In genomic region chr2:168633301-168633816, GRCm38 (mm10) we compare ENCODE assay signal across 10 mouse cellular contexts. TPM values are rescaled to one million over a fixed set of nuclear protein-coding genes. Genes with fewer than 3 reads are reported as not detected.
DNase-seq lines count a peak whose midpoint lies in the region; ATAC-seq and TF ChIP-seq lines count a peak whose summit lies in the region.
"Had no signal": no experiment of that assay in that cellular context is flagged by ENCODE, and none has a peak within 500 bp of the region (broad histone marks: within the 10 kb centered on the region; RNA-seq: fewer than 3 reads in every experiment).

No protein-coding gene starts in this region.

- peak overlapping the region; percentile 26 for H3K4me2 ChIP-seq in heart, postnatal 0 days (ENCODE audit: low read depth, low read length)
- H3K4me2 ChIP-seq in stomach, postnatal 0 days (replicated peaks; ENCODE audit: low read depth): no peak overlapping the region
- H3K4me2 ChIP-seq: embryonic facial prominence, embryonic 12.5 days had no signal

- 0 out of 2 replicates have a peak overlapping the region, but pooled peaks have one; percentile 20 for H3K9ac ChIP-seq in heart, postnatal 0 days (replicated peaks; ENCODE audit: low read depth, low read length)
- H3K9ac ChIP-seq in stomach, postnatal 0 days (ENCODE audit: low read length): no peak overlapping the region
- H3K9ac ChIP-seq: embryonic facial prominence, embryonic 12.5 days had no signal

- peaks cover 13% of the 10 kb centered on the region for H3K4me1 ChIP-seq in erythroblast, embryonic 14.5 days (ENCODE audit: control insufficient read depth)
- peaks cover 19% of the 10 kb centered on the region for H3K4me1 ChIP-seq in heart, postnatal 0 days (ENCODE audit: control insufficient read depth, insufficient read depth)
- H3K4me1 ChIP-seq in stomach, postnatal 0 days (replicated peaks; ENCODE audit: control insufficient read depth, insufficient read depth): no peaks in the 10 kb centered on the region
- H3K4me1 ChIP-seq: embryonic facial prominence, embryonic 12.5 days had no signal

- ATAC-seq in erythroblast, adult 5-6 weeks (replicated peaks; ENCODE audit: low FRiP score, poor library complexity, severe bottlenecking): no peak
- ATAC-seq in heart, postnatal 0 days (ENCODE audit: insufficient read depth, low read depth): peak; percentile 82
- ATAC-seq in stomach, postnatal 0 days (ENCODE audit: low FRiP score, low TSS enrichment): peak; percentile 41; the same call in 1 of the 2 replicates

- H3K4me3 ChIP-seq in erythroblast, embryonic 14.5 days (replicated peaks): peak overlapping the region; percentile 16
- no peak overlapping the region for H3K4me3 ChIP-seq in heart, postnatal 0 days (ENCODE audit: low read depth, low read length)
- no peak overlapping the region for H3K4me3 ChIP-seq in stomach, postnatal 0 days (ENCODE audit: low read depth, low read length)
- H3K4me3 ChIP-seq: embryonic facial prominence, embryonic 12.5 days had no signal

- TF ChIP-seq CTCF in heart, postnatal 0 days (IDR thresholded peaks at IDR 0.05; ENCODE audit: low read depth): no peak
- TF ChIP-seq CTCF in stomach, postnatal 0 days (IDR thresholded peaks at IDR 0.05; ENCODE audit: low read depth): no peak

- H3K36me3 ChIP-seq in erythroblast, embryonic 14.5 days (ENCODE audit: control insufficient read depth): no peaks in the 10 kb centered on the region
- no peaks in the 10 kb centered on the region for H3K36me3 ChIP-seq in heart, postnatal 0 days (replicated peaks; ENCODE audit: control insufficient read depth, insufficient read depth, low read length)
- no peaks in the 10 kb centered on the region; the same call in 1 of the 2 replicates for H3K36me3 ChIP-seq in stomach, postnatal 0 days (ENCODE audit: control insufficient read depth, insufficient read depth, low read length)

- H3K27ac ChIP-seq in heart, postnatal 0 days (ENCODE audit: low read depth): peak overlapping the region; percentile 31
- no peak overlapping the region for H3K27ac ChIP-seq in stomach, postnatal 0 days (replicated peaks)
- H3K27ac ChIP-seq: embryonic facial prominence, embryonic 12.5 days had no signal

- 8% methylated on average over 14 of the region's 14 CpGs for WGBS in heart, postnatal 0 days
- 44% methylated on average over 14 of the region's 14 CpGs for WGBS in stomach, postnatal 0 days

- peaks cover 3% of the 10 kb centered on the region; the same call in 1 of the 2 replicates for H3K27me3 ChIP-seq in erythroblast, embryonic 14.5 days (ENCODE audit: control insufficient read depth)
- peaks cover 50% of the 10 kb centered on the region for H3K27me3 ChIP-seq in heart, postnatal 0 days (ENCODE audit: control insufficient read depth, insufficient read depth, low read length)
- H3K27me3 ChIP-seq in stomach, postnatal 0 days (ENCODE audit: control insufficient read depth, insufficient read depth, low read length): no peaks in the 10 kb centered on the region

- H3K9me3 ChIP-seq in erythroblast, embryonic 14.5 days (ENCODE audit: control insufficient read depth, low read length): no peaks in the 10 kb centered on the region
- no peaks in the 10 kb centered on the region for H3K9me3 ChIP-seq in heart, postnatal 0 days (replicated peaks; ENCODE audit: control insufficient read depth, low read length)
- no peaks in the 10 kb centered on the region for H3K9me3 ChIP-seq in stomach, postnatal 0 days (ENCODE audit: control insufficient read depth, low read length)
- H3K9me3 ChIP-seq: embryonic facial prominence, embryonic 12.5 days had no signal

- DNase-seq in lung, postnatal 10 days: peak; percentile 27
- no peak for DNase-seq in lung, postnatal 25 days (ENCODE audit: low spot score)
- DNase-seq in heart, postnatal 0 days (ENCODE audit: low spot score): peak; percentile 91
- no peak for DNase-seq in stomach, postnatal 0 days (ENCODE audit: low spot score)
- DNase-seq in frontal cortex, postnatal 10 days (ENCODE audit: low spot score in 2 of 2): no peak
- DNase-seq in right cerebral cortex, postnatal 10 days (ENCODE audit: low spot score in 2 of 2): no peak
- DNase-seq: retina, postnatal 1 day had no signal

- TF ChIP-seq EP300 in heart, postnatal 0 days (IDR thresholded peaks at IDR 0.05; ENCODE audit: low read depth): peak; percentile 70; the same call in 1 of the 2 replicates
- TF ChIP-seq EP300 in stomach, postnatal 0 days (optimal IDR thresholded peaks at IDR 0.05): no peak

RNA-seq across cellular contexts. Expression of gene Nfatc2, which starts 31.9 kb away (rescaled TPM):
- not detected in 2 replicates for polyA plus RNA-seq in erythroblast, embryonic 14.5 days (2012)
- 0.63 and 6.5 TPM in 2 replicates for total RNA-seq in erythroblast, adult 5-6 weeks (2015; ENCODE audit: low replicate concordance)
- total RNA-seq in erythroblast, adult 5-6 weeks (2017; ENCODE audit: low replicate concordance): 0.43 and 1.1 TPM in 2 replicates
- 7.4 and 10.1 TPM in 2 replicates for total RNA-seq in heart, postnatal 0 days (2014; rRNA removed; ENCODE audit: low replicate concordance)
- 7.3 and 8.2 TPM in 2 replicates for polyA plus RNA-seq in heart, postnatal 0 days (2015; fragmentation: Nextera tagmentation; extraction: Ambion mirVana)
- polyA plus RNA-seq in stomach, postnatal 0 days (2015; fragmentation: Nextera tagmentation; extraction: Ambion mirVana): 2.0 and 2.2 TPM in 2 replicates

Comparison
In these comparisons a context has a peak if more than half of its experiments do, and no peak if none do; other contexts are left out.
1. DNase-seq: peak in lung, postnatal 10 days (single experiment) and heart, postnatal 0 days (single experiment); none in lung, postnatal 25 days (single experiment), stomach, postnatal 0 days (single experiment), frontal cortex, postnatal 10 days (0 of 2) and right cerebral cortex, postnatal 10 days (0 of 2).